Mouse (Mus musculus) C2C12 (cell line): ENCODE data around the gene Adcy3.

Experiments
- CEBPB ChIP-seq: IDR thresholded peaks from one replicate; pipeline ENCODE4 v1.6.1; 2011; ENCODE audit warnings: low read depth, mild to moderate bottlenecking, control low read depth, moderate library complexity
- CTCF ChIP-seq: IDR thresholded peaks from one replicate; pipeline ENCODE4 v1.5.1; 2011; ENCODE audit not compliant: control insufficient read depth, insufficient read depth, insufficient read length
- MAX ChIP-seq: IDR thresholded peaks from one replicate; pipeline ENCODE4 v1.6.1; 2011; ENCODE audit warnings: mild to moderate bottlenecking, control low read depth
- MYOD1 ChIP-seq: IDR thresholded peaks from one replicate; pipeline ENCODE4 v1.6.1; 2011; ENCODE audit warnings: low read depth; ENCODE audit not compliant: control insufficient read depth, insufficient read length
- MYOG ChIP-seq: IDR thresholded peaks from one replicate; pipeline ENCODE4 v1.6.1; 2011; ENCODE audit not compliant: control insufficient read depth, insufficient read length; ENCODE audit errors: extremely low read depth
- USF1 ChIP-seq: IDR thresholded peaks from one replicate; pipeline ENCODE4 v1.6.1; 2011; ENCODE audit warnings: low read depth, mild to moderate bottlenecking, control low read depth, moderate library complexity

DNA sequence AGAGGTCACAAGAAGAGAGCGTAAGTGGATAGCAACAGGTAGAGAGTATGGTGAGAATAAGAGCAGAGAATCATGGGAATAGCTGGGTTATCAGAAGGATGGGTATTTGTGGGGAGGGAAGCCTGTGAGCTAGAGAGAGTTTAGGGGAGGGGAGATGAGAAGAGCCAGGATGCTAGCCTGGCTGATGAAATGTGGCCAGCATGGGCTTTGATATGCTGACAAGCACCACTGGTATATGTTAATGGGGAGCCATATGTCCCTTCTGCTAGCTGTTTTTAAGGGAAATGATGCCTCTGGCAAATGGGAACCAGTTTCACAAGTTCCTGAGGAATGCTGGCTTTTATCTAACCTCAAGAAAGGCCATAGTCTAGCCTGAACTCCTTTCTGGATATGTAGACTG is 36.2 kb downstream of the Adcy3 start:
- TF ChIP-seq MAX (no peak), USF1 (no peak), CEBPB (no peak), CTCF (no peak), MYOG (no peak), MYOD1 (no peak)
